8 mouse cellular contexts compared by ENCODE assay signal in the genomic region with DNA sequence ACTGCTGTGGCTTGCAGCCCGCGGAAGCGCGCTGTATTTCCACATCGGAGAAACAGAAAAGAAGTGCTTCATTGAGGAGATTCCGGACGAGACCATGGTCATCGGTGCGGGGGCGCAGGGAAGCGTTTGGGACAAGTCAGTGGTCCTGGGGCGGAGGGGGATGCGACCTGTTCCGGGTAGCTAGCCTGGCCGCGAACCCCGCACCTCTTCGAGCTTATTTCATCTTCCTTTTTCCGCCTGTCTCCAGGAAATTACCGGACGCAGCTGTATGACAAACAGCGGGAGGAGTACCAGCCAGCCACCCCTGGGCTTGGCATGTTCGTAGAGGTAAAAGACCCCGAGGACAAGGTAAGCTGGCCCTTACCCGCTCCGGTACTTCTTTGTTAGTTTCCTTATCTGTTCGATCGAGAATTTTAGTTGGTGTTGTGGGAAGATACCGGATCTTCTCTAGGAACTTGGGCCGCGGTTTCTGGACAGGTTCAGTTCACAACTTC. TPM values are rescaled to one million over a fixed set of nuclear protein-coding genes. Genes with fewer than 3 reads are reported as not detected.
DNase-seq lines count a peak whose midpoint lies in the region; ATAC-seq lines count a peak whose summit lies in the region.

No protein-coding gene starts in this region.

- H3K4me3 ChIP-seq in kidney, embryonic 16.5 days (ENCODE audit: low read length): peak overlapping the region; percentile 93
- peak overlapping the region; percentile 75 for H3K4me3 ChIP-seq in brown adipose tissue, adult 24 weeks (ENCODE audit: insufficient read depth, low read depth, low read length)
- peak overlapping the region; percentile 85 for H3K4me3 ChIP-seq in hindbrain, embryonic 16.5 days (ENCODE audit: low read length)

- WGBS in kidney, embryonic 16.5 days: under 1% methylated on average over 31 of the region's 31 CpGs
- WGBS in hindbrain, embryonic 16.5 days: under 1% methylated on average over 31 of the region's 31 CpGs

- H3K9me3 ChIP-seq in kidney, embryonic 16.5 days (ENCODE audit: low read length): no peaks in the 10 kb centered on the region
- H3K9me3 ChIP-seq in hindbrain, embryonic 16.5 days (ENCODE audit: control insufficient read depth, low read length): no peaks in the 10 kb centered on the region

- DNase-seq in kidney, postnatal 10 days: no peak
- DNase-seq in c-Kit-positive CD71-positive TER-119-positive erythroid progenitor cells, embryonic 14.5 days (ENCODE audit: low spot score): no peak
- DNase-seq in cerebellum, postnatal 14 days: no peak
- no peak for DNase-seq in gastrocnemius, postnatal 4 days (ENCODE audit: low spot score in 2 of 2)

- ATAC-seq in kidney, embryonic 16.5 days (ENCODE audit: low FRiP score, low TSS enrichment): peak; percentile 39
- peak; percentile 74 for ATAC-seq in hindbrain, embryonic 16.5 days
- ATAC-seq in monocyte, adult 5-6 weeks (replicated peaks; ENCODE audit: insufficient number of reproducible peaks, low FRiP score, low TSS enrichment, poor library complexity, severe bottlenecking): peak; percentile 10; the same call in 1 of the 2 replicates

- H3K4me1 ChIP-seq in kidney, embryonic 16.5 days (ENCODE audit: insufficient read depth, low read length): peaks cover 7% of the 10 kb centered on the region
- no peaks in the 10 kb centered on the region for H3K4me1 ChIP-seq in brown adipose tissue, adult 24 weeks (ENCODE audit: control insufficient read depth, insufficient read depth, insufficient read length, low read length)
- H3K4me1 ChIP-seq in hindbrain, embryonic 16.5 days (ENCODE audit: control insufficient read depth, insufficient read depth, low read depth, low read length): peaks cover 7% of the 10 kb centered on the region

- 0 out of 2 replicates have a peak overlapping the region, but pooled peaks have one; percentile 6 for H3K27ac ChIP-seq in kidney, embryonic 16.5 days (ENCODE audit: low read length)
- no peak overlapping the region; the same call in 1 of the 2 replicates for H3K27ac ChIP-seq in brown adipose tissue, adult 24 weeks (replicated peaks; ENCODE audit: low read depth, low read length)
- peak overlapping the region; percentile 79 for H3K27ac ChIP-seq in hindbrain, embryonic 16.5 days (ENCODE audit: low read depth, low read length)

- H3K4me2 ChIP-seq in kidney, embryonic 16.5 days (replicated peaks; ENCODE audit: low read depth, low read length): peak overlapping the region; percentile 77
- peak overlapping the region; percentile 81 for H3K4me2 ChIP-seq in hindbrain, embryonic 16.5 days (ENCODE audit: low read length)

- H3K36me3 ChIP-seq in kidney, embryonic 16.5 days (ENCODE audit: insufficient read depth, low read length): peaks cover 30% of the 10 kb centered on the region
- H3K36me3 ChIP-seq in hindbrain, embryonic 16.5 days (ENCODE audit: control insufficient read depth, insufficient read depth, low read length): peaks cover 27% of the 10 kb centered on the region

- H3K9ac ChIP-seq in kidney, embryonic 16.5 days (replicated peaks; ENCODE audit: low read length): peak overlapping the region; percentile 86
- peak overlapping the region; percentile 91 for H3K9ac ChIP-seq in hindbrain, embryonic 16.5 days (ENCODE audit: low read depth, low read length)

- H3K27me3 ChIP-seq in kidney, embryonic 16.5 days (ENCODE audit: insufficient read depth, low read length): peaks cover 5% of the 10 kb centered on the region; the same call in 1 of the 2 replicates
- H3K27me3 ChIP-seq in hindbrain, embryonic 16.5 days (replicated peaks; ENCODE audit: control insufficient read depth, insufficient read depth, low read length): no peaks in the 10 kb centered on the region

RNA-seq across cellular contexts. Expression of a gene that starts 6.4 kb away (rescaled TPM):
- polyA plus RNA-seq in kidney, embryonic 16.5 days (2015; fragmentation: Nextera tagmentation; extraction: Ambion mirVana): 20.0 and 26.3 TPM in 2 replicates
- 5.9 and 8.2 TPM in 2 replicates for polyA plus RNA-seq in brown adipose tissue, adult 24 weeks (2012; ENCODE audit: insufficient read depth, insufficient read length, missing spikeins)
- 40.9 and 42.3 TPM in 2 replicates for polyA plus RNA-seq in hindbrain, embryonic 16.5 days (2015; fragmentation: Nextera tagmentation; extraction: Ambion mirVana)
- total RNA-seq in monocyte, adult 5-6 weeks (2017): 23.1 to 47.1 TPM (median 26.2 TPM) in 3 replicates
- total RNA-seq in gastrocnemius, postnatal 4 days (2021): 10 to 100 TPM; 11.0 to 12.1 TPM

RNA-seq across cellular contexts. Expression of a gene that starts 19.8 kb away (rescaled TPM):
- 175 and 177 TPM in 2 replicates for polyA plus RNA-seq in kidney, embryonic 16.5 days (2015; fragmentation: Nextera tagmentation; extraction: Ambion mirVana)
- 34.0 and 61.2 TPM in 2 replicates for polyA plus RNA-seq in brown adipose tissue, adult 24 weeks (2012; ENCODE audit: insufficient read depth, insufficient read length, missing spikeins)
- 102 TPM in 2 replicates for polyA plus RNA-seq in hindbrain, embryonic 16.5 days (2015; fragmentation: Nextera tagmentation; extraction: Ambion mirVana)
- 150 to 192 TPM (median 183 TPM) in 3 replicates for total RNA-seq in monocyte, adult 5-6 weeks (2017)
- 100 to 1,000 TPM; 149 to 150 TPM for total RNA-seq in gastrocnemius, postnatal 4 days (2021)

RNA-seq across cellular contexts. Expression of a gene that starts 22.4 kb away (rescaled TPM):
- polyA plus RNA-seq in kidney, embryonic 16.5 days (2015; fragmentation: Nextera tagmentation; extraction: Ambion mirVana): 40.2 and 41.2 TPM in 2 replicates
- 4.4 and 9.7 TPM in 2 replicates for polyA plus RNA-seq in brown adipose tissue, adult 24 weeks (2012; ENCODE audit: insufficient read depth, insufficient read length, missing spikeins)
- polyA plus RNA-seq in hindbrain, embryonic 16.5 days (2015; fragmentation: Nextera tagmentation; extraction: Ambion mirVana): 41.1 and 50.0 TPM in 2 replicates
- total RNA-seq in monocyte, adult 5-6 weeks (2017): 37.8 to 73.6 TPM (median 40.6 TPM) in 3 replicates
- total RNA-seq in gastrocnemius, postnatal 4 days (2021): 10 to 100 TPM; 36.5 to 38.3 TPM

RNA-seq across cellular contexts. Expression of a gene that starts 29.5 kb away (rescaled TPM):
- polyA plus RNA-seq in kidney, embryonic 16.5 days (2015; fragmentation: Nextera tagmentation; extraction: Ambion mirVana): 54.5 and 60.7 TPM in 2 replicates
- 16.6 and 19.3 TPM in 2 replicates for polyA plus RNA-seq in brown adipose tissue, adult 24 weeks (2012; ENCODE audit: insufficient read depth, insufficient read length, missing spikeins)
- 97.4 and 108 TPM in 2 replicates for polyA plus RNA-seq in hindbrain, embryonic 16.5 days (2015; fragmentation: Nextera tagmentation; extraction: Ambion mirVana)
- total RNA-seq in monocyte, adult 5-6 weeks (2017): 26.6 to 41.4 TPM (median 37.6 TPM) in 3 replicates
- total RNA-seq in gastrocnemius, postnatal 4 days (2021): 10 to 100 TPM; 22.2 to 22.7 TPM

RNA-seq across cellular contexts. Expression of a gene that starts 41.5 kb away (rescaled TPM):
- 37.5 and 39.7 TPM in 2 replicates for polyA plus RNA-seq in kidney, embryonic 16.5 days (2015; fragmentation: Nextera tagmentation; extraction: Ambion mirVana)
- polyA plus RNA-seq in brown adipose tissue, adult 24 weeks (2012; ENCODE audit: insufficient read depth, insufficient read length, missing spikeins): 16.4 and 21.2 TPM in 2 replicates
- polyA plus RNA-seq in hindbrain, embryonic 16.5 days (2015; fragmentation: Nextera tagmentation; extraction: Ambion mirVana): 21.5 and 23.1 TPM in 2 replicates
- 123 to 183 TPM (median 145 TPM) in 3 replicates for total RNA-seq in monocyte, adult 5-6 weeks (2017)
- total RNA-seq in gastrocnemius, postnatal 4 days (2021): 10 to 100 TPM; 28.2 to 35.0 TPM

Comparison
In these comparisons a context has a peak if more than half of its experiments do, and no peak if none do; other contexts are left out.
1. ATAC-seq: peak in every context shown above with its lines; median percentile 74 in hindbrain, embryonic 16.5 days; 39 in kidney, embryonic 16.5 days; 10 in monocyte, adult 5-6 weeks.